Mouse (Mus musculus) cerebellum, postnatal 36 days (tissue): ENCODE data around the gene Cnga3.
A peak's percentile ranks its signal among the peaks of the same experiment; 100 is the strongest.

Source experiments
- DNase-seq, 2 experiments: peaks; one replicate each; pipeline ENCODE4 v3.0.0; 2021 to 2022; ENCODE audit warnings: mixed read lengths in 2 of 2

Gene Cnga3

GRCm38 (mm10) chr1:37214144-37214543 is at the start of gene Cnga3:
Cnga3 (plus strand) TSS chr1:37214434.
- no peak for DNase-seq

GRCm38 (mm10) chr1:37166066-37166465 is 48.2 kb upstream of the Cnga3 start:
- DNase-seq, result no peak

GRCm38 (mm10) chr1:37167918-37168317 is 46.3 kb upstream of the Cnga3 start:
- DNase-seq, result no peak

GRCm38 (mm10) chr1:37177874-37178273 is 36.4 kb upstream of the Cnga3 start:
- DNase-seq, result no peak

- DNase-seq, result no peak
Observed at GRCm38 (mm10) chr1:37179852-37180251, 34.4 kb upstream of the Cnga3 start.

GRCm38 (mm10) chr1:37187050-37187449 is 27.2 kb upstream of the Cnga3 start:
- DNase-seq, result no peak

- DNase-seq, result no peak
Observed at GRCm38 (mm10) chr1:37194607-37195006, 19.6 kb upstream of the Cnga3 start.

- no peak for DNase-seq
Observed at GRCm38 (mm10) chr1:37201406-37201805, 12.8 kb upstream of the Cnga3 start.

GRCm38 (mm10) chr1:37207743-37208142 is 6.5 kb upstream of the Cnga3 start:
- DNase-seq, result no peak

- DNase-seq, result no peak
Observed at GRCm38 (mm10) chr1:37212375-37212774, 1.9 kb upstream of the Cnga3 start.

- DNase-seq, result no peak
Observed at GRCm38 (mm10) chr1:37218386-37218785, 4.2 kb downstream of the Cnga3 start.

- no peak for DNase-seq
Observed at GRCm38 (mm10) chr1:37219593-37219992, 5.4 kb downstream of the Cnga3 start.

- DNase-seq, result peak in 1 of 2 experiments; percentile 21
Observed at GRCm38 (mm10) chr1:37220134-37220907, 6.1 kb downstream of the Cnga3 start.

- no peak for DNase-seq
Observed at GRCm38 (mm10) chr1:37222002-37222401, 7.8 kb downstream of the Cnga3 start.

- no peak for DNase-seq
Observed at GRCm38 (mm10) chr1:37230404-37230803, 16.2 kb downstream of the Cnga3 start.

- DNase-seq, result no peak
Observed at GRCm38 (mm10) chr1:37231295-37231701, 17.1 kb downstream of the Cnga3 start.

GRCm38 (mm10) chr1:37239045-37239635 is 24.9 kb downstream of the Cnga3 start:
- no peak for DNase-seq

- no peak for DNase-seq
Observed at GRCm38 (mm10) chr1:37242253-37242652, 28.0 kb downstream of the Cnga3 start.

- no peak for DNase-seq
Observed at GRCm38 (mm10) chr1:37246476-37246875, 32.2 kb downstream of the Cnga3 start.

- no peak for DNase-seq
Observed at GRCm38 (mm10) chr1:37248406-37248805, 34.2 kb downstream of the Cnga3 start.

- DNase-seq, result peak; percentile 86 to 93
Observed at GRCm38 (mm10) chr1:37250643-37251310, 36.5 kb downstream of the Cnga3 start.

- no peak for DNase-seq
Observed at GRCm38 (mm10) chr1:37258443-37258842, 44.2 kb downstream of the Cnga3 start.

- peak; percentile 55 to 75 for DNase-seq
Observed at GRCm38 (mm10) chr1:37272464-37272863, 58.2 kb downstream of the Cnga3 start.

- no peak for DNase-seq
Observed at GRCm38 (mm10) chr1:37286556-37286955, 72.3 kb downstream of the Cnga3 start.
